In the genomic region with DNA sequence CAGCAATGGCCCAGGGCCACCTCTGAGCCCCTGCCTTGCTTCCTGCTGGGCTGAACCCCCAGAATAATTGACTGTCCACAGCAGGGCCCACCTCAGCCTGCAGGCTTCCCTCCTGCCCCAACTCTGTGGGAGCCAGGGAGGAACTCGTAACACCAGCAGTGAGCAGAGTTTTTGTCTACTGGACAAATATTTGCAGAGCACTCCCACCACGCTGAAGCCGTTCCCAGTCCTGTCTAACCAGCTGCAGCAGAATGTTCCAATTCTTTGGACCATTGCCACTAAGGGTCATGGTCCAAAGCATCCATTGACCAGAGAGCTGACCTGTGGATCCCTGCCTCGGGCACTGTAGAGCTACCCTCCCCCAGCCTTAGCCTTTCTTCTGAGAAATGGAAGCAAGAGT, we compare ENCODE assay signal across 11 mouse cellular contexts. TPM values are rescaled to one million over a fixed set of nuclear protein-coding genes. Genes with fewer than 3 reads are reported as not detected.
DNase-seq lines count a peak whose midpoint lies in the region; ATAC-seq and TF ChIP-seq lines count a peak whose summit lies in the region.
"Had no signal": no experiment of that assay in that cellular context is flagged by ENCODE, and none has a peak within 500 bp of the region (broad histone marks: within the 10 kb centered on the region; RNA-seq: fewer than 3 reads in every experiment).

No protein-coding gene starts in this region.

- no peak for DNase-seq in midbrain, embryonic 10.5 days (ENCODE audit: low spot score)
- DNase-seq in midbrain, embryonic 14.5 days = no peak
- peak; percentile 92 to 94 for DNase-seq in kidney, adult 8-10 months
- peak; percentile 69 for DNase-seq in liver, postnatal 0 days
- no peak for DNase-seq in gastrocnemius, adult 18-20 months (ENCODE audit: low spot score)
- DNase-seq in cerebellum, postnatal 10 days = no peak

- WGBS in midbrain, embryonic 10.5 days = 7% methylated on average over 4 of the region's 4 CpGs
- WGBS in midbrain, embryonic 14.5 days = 8% methylated on average over 4 of the region's 4 CpGs
- 57% methylated on average over 4 of the region's 4 CpGs for WGBS in liver, postnatal 0 days (ENCODE audit: insufficient replicate concordance)

- no peak overlapping the region for H3K4me3 ChIP-seq in midbrain, embryonic 10.5 days
- no peak overlapping the region for H3K4me3 ChIP-seq in midbrain, embryonic 14.5 days (replicated peaks; ENCODE audit: low read depth, low read length)
- H3K4me3 ChIP-seq in liver, postnatal 0 days (ENCODE audit: low read depth, low read length) = no peak overlapping the region
- H3K4me3 ChIP-seq in testis, adult 2 months (ENCODE audit: control insufficient read depth, low read depth, low read length) = no peak overlapping the region
- H3K4me3 ChIP-seq: forebrain, embryonic 12.5 days; limb, embryonic 12.5 days had no signal

- H3K27me3 ChIP-seq in midbrain, embryonic 10.5 days (ENCODE audit: low read depth, poor library complexity, severe bottlenecking) = peaks cover 14% of the 10 kb centered on the region
- H3K27me3 ChIP-seq in midbrain, embryonic 14.5 days (ENCODE audit: control insufficient read depth, insufficient read depth, low read length) = no peaks in the 10 kb centered on the region
- H3K27me3 ChIP-seq in liver, postnatal 0 days (ENCODE audit: insufficient read depth, low read length) = no peaks in the 10 kb centered on the region
- H3K27me3 ChIP-seq in testis, adult 2 months (ENCODE audit: control insufficient read depth, insufficient read depth, low read length) = no peaks in the 10 kb centered on the region

- no peak overlapping the region for H3K9ac ChIP-seq in midbrain, embryonic 14.5 days (replicated peaks; ENCODE audit: low read length)
- H3K9ac ChIP-seq in liver, postnatal 0 days (replicated peaks) = 0 out of 2 replicates have a peak overlapping the region, but pooled peaks have one; percentile 21
- H3K9ac ChIP-seq: forebrain, embryonic 12.5 days; limb, embryonic 12.5 days had no signal

- no peak for TF ChIP-seq POLR2A in testis, adult 2 months (IDR thresholded peaks at IDR 0.05; ENCODE audit: control insufficient read depth, low read depth, low read length)

- peaks cover 5% of the 10 kb centered on the region; the same call in 1 of the 2 replicates for H3K36me3 ChIP-seq in midbrain, embryonic 10.5 days
- H3K36me3 ChIP-seq in midbrain, embryonic 14.5 days (ENCODE audit: control insufficient read depth, insufficient read depth, low read length) = no peaks in the 10 kb centered on the region
- peaks cover 20% of the 10 kb centered on the region for H3K36me3 ChIP-seq in liver, postnatal 0 days (replicated peaks; ENCODE audit: insufficient read depth, low read length)
- no peaks in the 10 kb centered on the region for H3K36me3 ChIP-seq in testis, adult 2 months (ENCODE audit: control insufficient read depth, insufficient read depth, low read length)
- H3K36me3 ChIP-seq: forebrain, embryonic 12.5 days had no signal

- TF ChIP-seq CTCF in liver, postnatal 0 days (IDR thresholded peaks at IDR 0.05; ENCODE audit: low read depth) = no peak
- no peak for TF ChIP-seq CTCF in testis, adult 2 months (IDR thresholded peaks at IDR 0.05; ENCODE audit: control insufficient read depth, insufficient read depth, insufficient replicate concordance, low read depth, low read length)

- peaks cover 24% of the 10 kb centered on the region for H3K4me1 ChIP-seq in midbrain, embryonic 10.5 days
- no peaks in the 10 kb centered on the region for H3K4me1 ChIP-seq in midbrain, embryonic 14.5 days (ENCODE audit: control insufficient read depth, insufficient read depth, low read length)
- peaks cover 44% of the 10 kb centered on the region for H3K4me1 ChIP-seq in liver, postnatal 0 days (ENCODE audit: insufficient read depth)
- peaks cover 2% of the 10 kb centered on the region; the same call in 1 of the 2 replicates for H3K4me1 ChIP-seq in testis, adult 2 months (ENCODE audit: control insufficient read depth, insufficient read depth, low read length)
- H3K4me1 ChIP-seq: forebrain, embryonic 12.5 days; limb, embryonic 12.5 days had no signal

- H3K4me2 ChIP-seq in midbrain, embryonic 14.5 days (ENCODE audit: low read length) = no peak overlapping the region
- peak overlapping the region; percentile 31; the same call in 1 of the 2 replicates for H3K4me2 ChIP-seq in liver, postnatal 0 days (ENCODE audit: low read depth, low read length)
- H3K4me2 ChIP-seq: forebrain, embryonic 12.5 days; limb, embryonic 12.5 days had no signal

- TF ChIP-seq EP300 in liver, postnatal 0 days (IDR thresholded peaks at IDR 0.05; ENCODE audit: low read depth) = peak; percentile 53; the same call in 1 of the 2 replicates

- peak overlapping the region; percentile 35 for H3K27ac ChIP-seq in midbrain, embryonic 10.5 days (replicated peaks)
- no peak overlapping the region for H3K27ac ChIP-seq in midbrain, embryonic 14.5 days (replicated peaks; ENCODE audit: low read depth, low read length)
- H3K27ac ChIP-seq in liver, postnatal 0 days (ENCODE audit: low read depth) = peak overlapping the region; percentile 82
- peak overlapping the region; percentile 45; the same call in 1 of the 2 replicates for H3K27ac ChIP-seq in testis, adult 2 months (ENCODE audit: control insufficient read depth, insufficient read depth, low read depth, low read length)
- H3K27ac ChIP-seq: forebrain, embryonic 12.5 days; limb, embryonic 12.5 days had no signal

- H3K9me3 ChIP-seq in midbrain, embryonic 10.5 days (replicated peaks) = no peaks in the 10 kb centered on the region
- no peaks in the 10 kb centered on the region for H3K9me3 ChIP-seq in midbrain, embryonic 14.5 days (ENCODE audit: control insufficient read depth, low read length)
- no peaks in the 10 kb centered on the region for H3K9me3 ChIP-seq in liver, postnatal 0 days (ENCODE audit: low read length)
- H3K9me3 ChIP-seq: forebrain, embryonic 12.5 days; limb, embryonic 12.5 days had no signal

- ATAC-seq in midbrain, embryonic 14.5 days (ENCODE audit: low FRiP score, low TSS enrichment) = no peak
- ATAC-seq in liver, postnatal 0 days = peak; percentile 79
- ATAC-seq in inflammation-experienced regulatory T-cells, adult 6 months = no peak

RNA-seq across cellular contexts. Expression of gene Mpst, which starts 10.7 kb away (rescaled TPM):
- 0.61 and 1.6 TPM in 2 replicates for polyA plus RNA-seq in midbrain, embryonic 10.5 days (2016; fragmentation: Nextera tagmentation; extraction: Ambion mirVana)
- polyA plus RNA-seq in midbrain, embryonic 14.5 days (2014; fragmentation: Nextera tagmentation; extraction: Ambion mirVana) = 4.7 and 6.6 TPM in 2 replicates
- 4.3 and 7.0 TPM in 2 replicates for polyA plus RNA-seq in liver, postnatal 0 days (2015; fragmentation: Nextera tagmentation; extraction: Ambion mirVana)
- 5.1 and 6.4 TPM in 2 replicates for polyA plus RNA-seq in testis, adult 2 months (2012; rRNA removed)
- 10 to 100 TPM; 56.5 to 65.3 TPM for total RNA-seq in gastrocnemius, adult 18-20 months (2021)
- 1 to 10 TPM in 2 of 3 experiments, under 1 TPM in 1; 0.63 to 3.3 (median 2.6) TPM for polyA plus RNA-seq in inflammation-experienced regulatory T-cells, adult 6 months (2017; shearing (Covaris generic))

RNA-seq across cellular contexts. Expression of gene Tst, which starts 11.2 kb away (rescaled TPM):
- 8.1 and 9.8 TPM in 2 replicates for polyA plus RNA-seq in midbrain, embryonic 10.5 days (2016; fragmentation: Nextera tagmentation; extraction: Ambion mirVana)
- polyA plus RNA-seq in midbrain, embryonic 14.5 days (2014; fragmentation: Nextera tagmentation; extraction: Ambion mirVana) = 11.8 and 15.2 TPM in 2 replicates
- 361 and 363 TPM in 2 replicates for polyA plus RNA-seq in liver, postnatal 0 days (2015; fragmentation: Nextera tagmentation; extraction: Ambion mirVana)
- polyA plus RNA-seq in testis, adult 2 months (2012; rRNA removed) = 29.8 and 38.6 TPM in 2 replicates
- total RNA-seq in gastrocnemius, adult 18-20 months (2021) = 10 to 100 TPM; 21.7 to 24.2 TPM
- polyA plus RNA-seq in inflammation-experienced regulatory T-cells, adult 6 months (2017; shearing (Covaris generic)) = 1 to 10 TPM; 1.8 to 5.3 (median 2.1) TPM

RNA-seq across cellular contexts. Expression of gene Kctd17, which starts 11.4 kb away (rescaled TPM):
- polyA plus RNA-seq in midbrain, embryonic 10.5 days (2016; fragmentation: Nextera tagmentation; extraction: Ambion mirVana) = 64.0 and 68.3 TPM in 2 replicates
- polyA plus RNA-seq in midbrain, embryonic 14.5 days (2014; fragmentation: Nextera tagmentation; extraction: Ambion mirVana) = 120 and 154 TPM in 2 replicates
- 6.0 and 6.1 TPM in 2 replicates for polyA plus RNA-seq in liver, postnatal 0 days (2015; fragmentation: Nextera tagmentation; extraction: Ambion mirVana)
- 12.2 and 12.3 TPM in 2 replicates for polyA plus RNA-seq in testis, adult 2 months (2012; rRNA removed)
- total RNA-seq in gastrocnemius, adult 18-20 months (2021) = 10 to 100 TPM in 1 of 2 experiments, 1 to 10 TPM in 1; 8.4 to 13.9 TPM
- polyA plus RNA-seq in inflammation-experienced regulatory T-cells, adult 6 months (2017; shearing (Covaris generic)) = 10 to 100 TPM in 1 of 3 experiments, 1 to 10 TPM in 2; 7.5 to 14.9 (median 8.8) TPM

RNA-seq across cellular contexts. Expression of gene Tex33, which starts 21.2 kb away (rescaled TPM):
- polyA plus RNA-seq in midbrain, embryonic 10.5 days (2016; fragmentation: Nextera tagmentation; extraction: Ambion mirVana) = not detected in 2 replicates
- polyA plus RNA-seq in midbrain, embryonic 14.5 days (2014; fragmentation: Nextera tagmentation; extraction: Ambion mirVana) = not detected in 2 replicates
- polyA plus RNA-seq in liver, postnatal 0 days (2015; fragmentation: Nextera tagmentation; extraction: Ambion mirVana) = not detected in 2 replicates
- 1,340 and 1,395 TPM in 2 replicates for polyA plus RNA-seq in testis, adult 2 months (2012; rRNA removed)
- not detected for total RNA-seq in gastrocnemius, adult 18-20 months (2021)
- not detected for polyA plus RNA-seq in inflammation-experienced regulatory T-cells, adult 6 months (2017; shearing (Covaris generic))
- total RNA-seq: hematopoietic stem cell, adult 5-6 weeks had no signal
- polyA plus RNA-seq: forebrain, embryonic 12.5 days; limb, embryonic 12.5 days had no signal

RNA-seq across cellular contexts. Expression of gene Tmprss6, which starts 51.5 kb away (rescaled TPM):
- 0.21 and 0.52 TPM in 2 replicates for polyA plus RNA-seq in midbrain, embryonic 10.5 days (2016; fragmentation: Nextera tagmentation; extraction: Ambion mirVana)
- 0.26 and 0.43 TPM in 2 replicates for polyA plus RNA-seq in midbrain, embryonic 14.5 days (2014; fragmentation: Nextera tagmentation; extraction: Ambion mirVana)
- 73.4 and 80.3 TPM in 2 replicates for polyA plus RNA-seq in liver, postnatal 0 days (2015; fragmentation: Nextera tagmentation; extraction: Ambion mirVana)
- 0.74 and 1.4 TPM in 2 replicates for polyA plus RNA-seq in testis, adult 2 months (2012; rRNA removed)
- under 1 TPM in 1 of 2 experiments, not detected in 1; 0.17 TPM for total RNA-seq in gastrocnemius, adult 18-20 months (2021)
- not detected for polyA plus RNA-seq in inflammation-experienced regulatory T-cells, adult 6 months (2017; shearing (Covaris generic))
- total RNA-seq: hematopoietic stem cell, adult 5-6 weeks had no signal

Comparison
In these comparisons a context has a peak if more than half of its experiments do, and no peak if none do; other contexts are left out.
1. DNase-seq: peak in kidney, adult 8-10 months (2 of 2) and liver, postnatal 0 days (single experiment); none in midbrain, embryonic 10.5 days (single experiment), midbrain, embryonic 14.5 days (single experiment), gastrocnemius, adult 18-20 months (single experiment) and cerebellum, postnatal 10 days (0 of 2).